Mouse (Mus musculus): ENCODE data around the gene Atp2c2.

Atp2c2 gene

DNA sequence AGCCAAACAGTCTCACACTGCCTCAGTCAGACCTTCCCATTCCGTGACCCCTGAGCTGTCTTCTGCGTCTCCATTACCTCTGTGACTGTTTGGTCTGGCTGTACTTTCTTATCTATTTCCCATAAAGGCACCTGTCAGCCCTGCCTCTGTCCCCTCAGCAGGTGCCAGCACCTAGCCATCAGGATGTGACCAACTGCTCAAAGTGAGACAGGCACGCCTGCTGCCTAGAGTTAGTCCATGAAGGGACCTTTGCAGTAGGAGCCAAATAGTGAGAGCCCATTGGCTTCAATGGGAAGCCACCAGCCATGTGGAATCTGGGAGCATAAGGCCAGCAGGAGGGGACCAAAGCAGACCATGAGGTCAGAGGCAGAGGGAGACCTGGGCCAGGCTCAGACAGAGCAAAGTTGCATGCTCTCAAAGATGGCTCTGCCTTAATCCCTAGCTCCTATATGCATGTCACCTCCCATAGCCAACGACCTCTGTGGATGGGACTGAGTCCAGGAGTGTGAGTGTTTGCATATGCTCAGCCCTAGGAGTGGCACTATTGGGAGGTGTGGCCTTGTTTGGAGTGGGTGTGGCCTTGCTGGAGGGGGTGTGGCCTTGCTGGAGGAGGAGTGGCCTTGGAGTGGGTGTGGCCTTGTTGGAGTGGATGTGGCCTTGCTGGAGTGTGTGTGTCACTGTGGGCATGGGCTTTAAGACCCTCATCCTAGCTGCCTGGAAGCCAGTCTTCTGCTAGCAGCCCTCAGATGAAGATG is 81.5 kb downstream of the Atp2c2 start:
- no peak for ATAC-seq (ENCODE audit: insufficient number of reproducible peaks, low FRiP score, low TSS enrichment)

DNA sequence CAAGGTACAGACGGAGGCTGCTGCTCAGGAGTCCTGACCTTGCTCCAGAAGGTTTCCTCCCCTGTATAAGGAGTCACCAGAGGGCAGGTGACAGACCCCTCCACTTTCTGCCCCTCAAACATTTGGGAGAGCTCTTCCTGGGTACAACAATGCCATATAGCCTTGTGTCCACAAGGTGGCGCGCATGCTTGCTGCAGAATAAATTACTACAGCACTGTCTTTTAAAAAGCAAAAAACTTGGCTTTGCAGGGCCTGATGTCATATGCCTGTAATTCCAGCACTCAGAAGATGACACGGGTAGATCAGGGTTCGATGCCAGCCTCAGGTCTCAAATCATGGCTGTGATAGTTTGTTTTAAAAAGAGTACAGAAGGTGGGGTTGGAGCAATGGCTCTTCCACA is 82.9 kb downstream of the Atp2c2 start:
- ATAC-seq (ENCODE audit: insufficient number of reproducible peaks, low FRiP score, low TSS enrichment), result no peak

DNA sequence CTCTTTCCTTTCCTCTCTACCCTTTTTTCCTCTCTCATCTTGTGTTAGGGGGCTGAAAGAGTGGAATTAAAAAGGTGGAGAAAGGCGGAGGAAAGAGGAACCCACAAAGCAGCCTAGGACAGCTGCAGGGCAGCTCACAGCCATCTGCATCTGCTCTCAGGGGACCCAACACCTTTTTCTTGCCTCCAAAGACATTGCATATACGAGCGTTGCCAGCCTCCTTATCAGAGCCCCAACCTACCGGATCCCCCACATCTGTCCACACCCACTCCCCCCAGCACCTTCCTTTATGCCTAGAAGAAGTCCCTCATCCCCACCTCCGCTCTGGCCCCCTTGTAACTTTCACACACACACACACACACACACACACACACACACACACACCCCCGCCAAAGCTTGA is 83.8 kb downstream of the Atp2c2 start:
- no peak for ATAC-seq (ENCODE audit: insufficient number of reproducible peaks, low FRiP score, low TSS enrichment)

DNA sequence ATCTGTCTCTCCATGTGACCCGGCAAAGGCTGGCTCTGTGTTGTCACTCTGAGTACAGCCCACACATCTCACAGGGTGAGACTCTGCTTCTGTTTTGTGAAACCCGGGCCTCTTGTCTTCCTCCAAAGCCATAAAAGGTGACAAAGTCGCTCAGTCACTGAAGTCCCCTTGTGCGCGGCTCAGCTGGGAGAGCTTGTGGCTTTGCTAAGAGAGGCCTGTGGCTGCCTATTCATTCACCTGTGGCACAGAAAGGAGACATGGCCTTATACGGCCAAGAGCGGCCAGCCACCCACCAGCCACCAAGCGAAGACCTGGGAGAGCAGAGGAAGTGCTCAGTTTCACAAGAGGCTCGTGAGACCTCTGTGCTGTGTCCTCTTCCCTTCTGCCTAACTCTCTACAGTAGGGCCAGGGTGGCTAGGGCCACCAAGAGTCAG is 84.3 kb downstream of the Atp2c2 start:
- no peak for ATAC-seq (ENCODE audit: insufficient number of reproducible peaks, low FRiP score, low TSS enrichment)

DNA sequence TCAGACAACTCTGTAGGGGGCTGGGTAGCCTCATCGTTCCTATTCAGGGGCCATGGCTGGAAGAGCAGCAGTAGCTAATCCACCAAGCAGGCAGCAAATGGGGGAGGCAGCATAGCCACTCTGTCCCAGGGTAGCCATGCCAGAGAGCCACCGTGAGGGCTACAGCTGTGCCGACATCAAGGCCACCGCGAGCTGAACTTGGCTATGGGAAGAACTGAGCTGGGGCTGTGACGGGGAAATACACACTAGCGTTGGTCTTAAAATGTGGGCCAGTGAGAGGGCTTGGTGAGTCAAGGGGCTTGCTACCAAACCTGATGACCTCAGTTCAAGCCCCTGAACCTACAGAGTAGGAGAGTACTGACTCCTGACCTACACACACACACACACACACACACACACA is 84.9 kb downstream of the Atp2c2 start:
- ATAC-seq (ENCODE audit: insufficient number of reproducible peaks, low FRiP score, low TSS enrichment), result no peak

DNA sequence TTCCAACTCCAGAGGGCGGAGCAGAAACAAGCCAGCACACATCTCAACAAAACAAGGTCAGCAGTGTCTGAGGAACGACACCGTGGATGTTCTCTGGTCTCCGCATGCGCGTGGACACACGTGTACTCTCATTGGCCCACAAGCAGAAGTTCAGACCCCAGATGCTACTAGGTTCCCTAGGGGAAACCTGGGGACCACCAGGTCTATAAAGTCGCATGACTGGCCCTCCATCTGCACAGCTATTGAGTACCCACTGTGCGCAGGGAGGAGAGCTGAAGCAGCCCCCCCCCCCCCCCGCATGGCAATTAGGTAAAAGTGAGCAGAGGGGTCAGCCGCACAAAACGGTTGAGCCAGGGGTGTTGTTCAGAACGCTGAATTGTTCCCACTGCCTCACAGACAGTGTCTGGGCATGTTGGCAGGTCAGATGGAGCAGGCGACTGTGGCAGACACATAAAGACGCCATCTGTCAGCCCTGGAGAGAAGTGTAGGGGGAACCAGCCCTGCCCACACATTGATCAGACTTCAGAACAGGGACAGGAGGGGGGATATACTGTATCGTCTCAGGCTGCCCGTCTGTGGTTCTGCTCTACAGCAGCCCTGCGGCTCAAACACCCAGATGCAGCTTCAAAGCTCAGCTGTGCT is 86.1 kb downstream of the Atp2c2 start:
- no peak for ATAC-seq (ENCODE audit: insufficient number of reproducible peaks, low FRiP score, low TSS enrichment)

DNA sequence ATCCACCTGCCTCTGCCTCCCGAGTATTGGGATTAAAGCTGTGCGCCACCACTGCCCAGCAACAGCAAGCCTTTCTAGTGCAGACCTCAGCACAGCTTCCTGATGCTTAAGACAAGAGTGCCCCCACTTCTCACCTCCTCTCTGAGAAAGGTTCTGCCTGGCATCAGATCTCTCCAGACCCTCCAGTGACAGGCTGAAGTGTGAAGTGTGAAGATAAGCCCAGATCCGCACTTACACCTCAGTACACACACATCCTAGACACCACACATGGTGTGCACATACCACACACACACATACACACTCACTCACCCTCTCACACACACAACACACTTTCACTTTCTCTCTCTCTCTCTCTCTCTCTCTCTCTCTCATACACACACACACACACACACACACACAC is 87.1 kb downstream of the Atp2c2 start:
- ATAC-seq (ENCODE audit: insufficient number of reproducible peaks, low FRiP score, low TSS enrichment), result no peak

DNA sequence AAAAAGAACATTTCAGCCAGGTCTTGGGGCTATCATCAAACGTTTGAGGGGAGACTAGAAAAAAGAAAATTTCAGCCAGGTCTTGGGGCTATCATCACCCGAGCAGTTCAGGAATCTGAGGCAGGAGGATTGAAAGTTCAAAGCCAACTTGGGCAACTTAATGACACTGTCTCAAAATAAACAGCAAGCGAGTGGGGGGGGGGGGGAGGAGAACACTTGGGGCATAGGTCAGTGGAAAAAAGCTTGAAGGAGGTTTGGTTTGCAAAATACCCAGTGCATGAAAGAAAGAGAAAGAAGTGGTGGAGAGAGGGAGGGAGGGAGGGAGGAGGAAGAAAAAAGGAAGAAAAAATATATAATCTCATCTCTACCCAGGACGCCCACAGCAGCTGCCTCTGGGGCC is 87.5 kb downstream of the Atp2c2 start:
- ATAC-seq (ENCODE audit: insufficient number of reproducible peaks, low FRiP score, low TSS enrichment), result no peak

DNA sequence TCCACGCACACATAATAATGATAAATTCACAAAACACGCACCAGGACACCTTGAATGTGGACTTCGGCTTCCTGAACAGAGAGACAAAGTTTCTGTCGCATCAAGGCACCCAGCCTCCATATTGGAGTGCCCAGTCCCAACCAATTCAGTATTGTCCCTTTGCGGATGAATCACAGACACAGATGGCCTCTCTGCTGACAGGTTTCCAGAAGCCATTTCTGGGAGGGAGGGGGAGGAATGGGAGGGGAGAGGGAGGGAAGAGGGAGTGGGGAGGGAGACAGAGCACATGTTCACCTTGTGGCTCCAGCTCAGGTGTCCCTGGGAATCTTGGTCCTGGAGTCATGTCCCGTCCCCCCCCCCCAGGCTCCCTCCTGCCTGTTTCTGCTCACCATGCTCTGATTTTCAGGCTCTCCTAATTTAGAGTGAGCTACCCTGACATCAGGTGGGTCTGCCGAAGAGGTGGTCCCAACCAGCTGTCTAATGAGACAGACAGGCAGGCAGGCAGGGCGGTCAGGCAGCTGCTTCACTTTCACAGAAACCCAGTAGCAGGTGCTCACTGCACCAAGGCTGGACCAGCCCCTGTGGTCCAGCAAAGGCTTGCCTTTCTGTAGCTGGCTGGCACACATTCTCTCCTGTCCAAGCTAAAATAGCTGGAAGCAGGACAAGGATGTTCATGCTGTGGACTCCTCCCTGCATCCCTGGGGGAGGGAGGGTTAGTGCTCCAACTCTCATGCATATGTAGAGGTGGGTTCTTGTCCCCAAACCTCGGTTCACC is 89.0 kb downstream of the Atp2c2 start:
- peak; percentile 37; the same call in 1 of the 2 replicates for ATAC-seq (ENCODE audit: insufficient number of reproducible peaks, low FRiP score, low TSS enrichment)

DNA sequence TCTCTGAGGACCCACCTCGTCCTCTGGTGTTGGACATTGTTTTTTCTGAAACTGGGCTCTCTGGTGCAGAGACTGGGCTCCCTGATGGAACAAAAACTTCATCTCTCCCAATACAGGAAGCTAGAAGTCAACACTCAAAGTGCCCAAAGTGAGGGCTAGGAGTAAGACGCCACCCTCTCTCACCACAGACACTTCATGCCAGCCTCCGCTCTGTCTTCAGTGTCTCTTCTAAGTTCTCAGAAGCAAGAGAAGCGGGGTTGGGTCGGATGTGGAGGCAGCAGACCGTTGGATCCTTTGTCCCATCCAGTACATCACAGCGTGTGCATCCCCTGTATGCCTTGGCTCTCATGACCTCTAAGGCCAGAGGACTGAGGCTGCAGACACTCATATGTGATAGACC is 89.8 kb downstream of the Atp2c2 start:
- ATAC-seq (ENCODE audit: insufficient number of reproducible peaks, low FRiP score, low TSS enrichment), result no peak

DNA sequence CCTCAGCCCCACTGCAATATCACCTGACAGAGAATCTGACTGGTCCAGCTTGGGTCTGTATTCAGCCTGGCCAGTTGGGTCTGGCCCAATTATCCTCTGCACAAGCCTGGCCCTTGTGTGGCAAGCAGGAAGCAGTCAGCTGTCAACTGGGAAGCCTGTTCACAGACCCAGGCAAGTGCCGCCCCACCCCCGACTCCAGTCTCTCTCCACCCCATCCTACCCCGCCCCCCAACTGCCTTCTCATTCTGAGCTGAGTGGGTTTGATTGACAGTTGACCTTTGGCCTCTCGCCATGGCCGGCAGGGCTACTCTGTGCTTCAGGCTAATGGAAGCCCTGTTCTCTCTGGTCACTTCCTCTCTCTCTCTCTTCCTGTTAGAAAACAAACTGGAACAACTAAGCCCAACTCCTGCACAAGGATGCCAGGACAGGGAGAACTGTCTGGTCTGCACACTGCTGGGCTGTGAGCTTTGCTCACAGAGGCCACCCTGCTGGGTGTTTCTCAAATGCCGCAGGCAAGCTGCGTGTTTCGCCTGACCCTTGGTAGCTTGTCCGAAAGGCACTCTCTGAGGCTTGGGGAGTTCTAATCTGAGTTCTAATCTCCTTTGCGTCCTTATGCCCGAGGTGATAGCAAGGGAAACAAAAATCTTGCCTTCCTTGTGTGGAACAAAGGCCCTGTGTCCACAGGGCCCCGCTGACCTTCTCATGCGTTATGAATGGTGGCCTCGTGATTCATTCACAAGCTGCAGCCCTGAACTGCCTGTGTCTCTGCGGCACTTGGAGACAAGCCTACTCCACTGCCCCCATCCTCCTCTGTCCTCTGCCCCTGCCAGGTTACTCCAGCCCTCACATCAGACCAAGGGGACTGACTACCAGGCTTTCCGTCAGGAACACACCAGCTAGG is 92.2 kb downstream of the Atp2c2 start:
- ATAC-seq (ENCODE audit: insufficient number of reproducible peaks, low FRiP score, low TSS enrichment), result 0 out of 2 replicates have a peak, but pooled peaks have one; percentile 24

DNA sequence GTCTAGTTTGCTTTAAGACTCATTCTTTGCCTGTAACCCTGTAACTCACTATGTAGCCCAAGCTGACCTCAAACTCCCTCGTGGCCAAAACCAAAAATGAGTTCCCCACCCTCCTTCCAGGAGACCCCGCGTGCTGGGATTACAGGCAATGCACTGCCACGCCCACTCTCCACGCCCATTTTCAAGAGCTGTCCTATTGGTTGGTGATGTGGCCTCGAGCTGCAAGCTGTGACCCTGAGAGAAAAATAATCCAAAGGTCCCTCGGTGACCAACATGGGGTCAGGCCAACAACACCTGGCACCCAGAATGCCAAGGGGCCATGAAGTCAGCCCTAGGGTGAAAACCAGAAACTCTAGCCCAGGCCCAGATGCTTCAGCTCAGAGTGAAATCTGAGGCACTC is 94.9 kb downstream of the Atp2c2 start:
- ATAC-seq (ENCODE audit: insufficient number of reproducible peaks, low FRiP score, low TSS enrichment), result no peak

DNA sequence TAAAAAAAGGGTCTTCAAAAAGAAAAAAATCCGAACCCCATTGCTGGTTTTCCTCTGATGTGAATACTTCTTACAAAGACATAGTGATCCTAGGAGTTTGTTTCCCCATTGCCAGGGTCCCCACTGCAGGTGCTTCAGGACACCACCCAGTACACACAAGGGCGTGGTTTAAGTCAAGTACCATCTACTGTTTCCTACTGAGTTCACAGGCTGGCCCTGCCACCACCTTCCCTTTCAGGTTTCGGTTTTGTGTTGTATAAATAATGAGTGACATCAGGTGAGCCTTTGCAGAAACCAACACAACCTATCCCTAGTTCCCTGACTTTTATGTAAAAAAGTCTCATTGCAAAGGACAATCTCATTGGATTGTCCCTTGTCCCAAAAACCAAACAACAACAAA is 95.8 kb downstream of the Atp2c2 start:
- ATAC-seq (ENCODE audit: insufficient number of reproducible peaks, low FRiP score, low TSS enrichment), result no peak

DNA sequence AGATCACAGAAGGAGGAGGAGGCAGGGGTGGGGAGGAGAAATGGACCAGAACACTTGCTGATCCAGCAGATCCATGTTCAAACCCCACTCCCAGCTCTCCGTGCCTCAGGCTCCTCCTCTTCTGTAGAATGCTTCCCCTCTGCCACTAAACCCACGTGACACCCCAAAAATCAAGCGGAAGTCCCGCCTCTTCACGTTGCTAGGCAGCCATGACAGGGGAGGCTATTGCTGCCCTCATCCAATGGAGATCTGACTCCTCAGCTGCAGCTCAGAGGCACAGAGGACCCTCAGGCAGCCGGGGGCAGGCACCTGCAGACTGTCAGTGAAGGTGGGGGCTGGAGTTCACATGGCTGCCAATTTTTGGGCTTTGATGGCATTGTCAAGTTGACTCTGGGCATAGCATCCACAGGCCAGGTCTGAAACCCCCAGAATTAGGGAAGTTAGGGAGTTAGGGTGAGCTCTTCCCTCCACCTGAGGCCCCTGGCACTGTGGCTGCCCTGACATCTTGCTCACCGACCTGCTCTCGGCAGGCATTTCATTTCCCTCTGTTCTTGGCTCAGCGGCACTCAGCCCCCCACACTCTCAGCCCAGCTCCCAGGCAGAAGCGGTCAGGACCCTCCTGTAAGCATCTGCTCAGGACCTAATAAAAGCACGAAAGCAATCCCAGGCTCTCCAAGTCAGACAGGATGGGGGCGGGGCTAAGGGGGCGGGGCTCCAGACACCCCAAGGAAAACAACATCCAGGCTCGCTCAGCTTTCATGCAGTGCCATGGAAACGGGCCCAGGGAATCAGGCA is 98.6 kb downstream of the Atp2c2 start:
- ATAC-seq (ENCODE audit: insufficient number of reproducible peaks, low FRiP score, low TSS enrichment), result 0 out of 2 replicates have a peak, but pooled peaks have one; percentile 23

DNA sequence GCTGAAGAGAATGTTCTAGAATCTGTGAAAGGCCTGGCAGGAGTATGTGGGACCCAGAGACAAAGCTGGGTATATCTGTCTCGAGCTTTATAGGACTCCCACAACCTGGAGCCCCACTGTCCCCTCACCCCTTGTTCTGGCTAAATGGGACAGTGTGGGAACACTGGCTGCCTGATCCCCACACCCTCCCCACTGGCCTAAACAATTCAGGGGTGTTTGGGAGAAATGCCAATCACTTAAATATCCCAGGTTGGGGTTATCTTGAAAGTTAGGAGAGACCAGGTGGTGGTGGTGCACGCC is 99.1 kb downstream of the Atp2c2 start:
- ATAC-seq (ENCODE audit: insufficient number of reproducible peaks, low FRiP score, low TSS enrichment), result no peak

DNA sequence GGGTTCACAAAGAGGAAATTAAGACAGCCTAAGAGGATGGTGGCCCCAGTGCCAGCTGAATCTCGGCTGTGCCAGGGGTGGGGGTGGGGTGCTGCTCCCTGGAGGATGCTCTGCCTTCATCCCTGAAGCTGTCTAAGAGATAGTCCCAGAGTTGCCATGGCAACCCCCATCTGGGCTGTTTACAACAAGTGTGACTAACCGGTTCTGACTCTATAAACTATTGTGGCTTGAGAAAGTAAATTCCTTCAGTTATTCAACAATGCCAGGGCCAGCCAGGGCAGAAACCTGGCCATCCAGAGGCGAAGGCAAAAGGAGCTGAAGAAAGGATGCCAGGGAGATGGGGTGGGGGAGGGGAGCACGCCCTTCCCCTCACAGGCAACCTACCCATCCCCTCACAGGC is 101.4 kb downstream of the Atp2c2 start:
- ATAC-seq (ENCODE audit: insufficient number of reproducible peaks, low FRiP score, low TSS enrichment), result no peak

DNA sequence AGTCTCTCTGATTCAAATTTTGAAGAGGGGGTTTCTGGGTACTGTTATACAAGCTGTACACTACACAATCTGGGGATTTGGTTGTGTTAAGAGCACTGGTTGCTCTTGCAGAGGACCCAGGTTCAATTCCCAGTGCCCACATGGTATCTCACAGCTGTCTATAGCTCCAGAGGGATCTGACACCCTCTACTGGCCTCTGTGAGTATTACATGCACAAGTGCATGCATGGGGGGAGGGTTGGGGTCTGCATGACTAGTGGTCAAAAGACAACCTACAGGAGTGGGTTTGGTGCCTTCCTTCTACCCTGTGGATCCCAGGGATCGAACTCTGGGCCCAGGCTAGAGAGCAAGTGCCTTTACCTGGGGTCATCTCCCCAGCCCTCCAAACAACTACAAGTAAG is 102.8 kb downstream of the Atp2c2 start:
- no peak for ATAC-seq (ENCODE audit: insufficient number of reproducible peaks, low FRiP score, low TSS enrichment)

DNA sequence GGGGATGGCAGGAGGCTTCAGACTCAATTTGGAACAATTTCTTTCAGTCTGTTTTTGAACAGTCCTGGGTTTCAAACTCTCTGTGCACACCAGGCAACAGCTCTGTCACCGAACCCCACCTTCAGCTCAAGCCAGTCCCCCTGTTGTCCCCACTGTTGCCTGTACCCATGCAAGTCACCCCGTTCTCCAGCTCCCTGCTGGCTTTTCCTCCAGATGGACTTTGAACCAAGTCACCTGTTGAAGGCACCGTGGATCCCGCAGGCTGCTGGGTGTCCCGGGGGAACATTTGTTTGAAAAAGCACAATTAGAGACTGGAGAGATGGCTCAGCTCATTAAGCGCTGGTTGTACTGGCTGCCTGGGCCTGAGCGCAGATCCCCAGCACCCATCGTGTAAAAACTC is 105.5 kb downstream of the Atp2c2 start:
- no peak for ATAC-seq (ENCODE audit: insufficient number of reproducible peaks, low FRiP score, low TSS enrichment)

DNA sequence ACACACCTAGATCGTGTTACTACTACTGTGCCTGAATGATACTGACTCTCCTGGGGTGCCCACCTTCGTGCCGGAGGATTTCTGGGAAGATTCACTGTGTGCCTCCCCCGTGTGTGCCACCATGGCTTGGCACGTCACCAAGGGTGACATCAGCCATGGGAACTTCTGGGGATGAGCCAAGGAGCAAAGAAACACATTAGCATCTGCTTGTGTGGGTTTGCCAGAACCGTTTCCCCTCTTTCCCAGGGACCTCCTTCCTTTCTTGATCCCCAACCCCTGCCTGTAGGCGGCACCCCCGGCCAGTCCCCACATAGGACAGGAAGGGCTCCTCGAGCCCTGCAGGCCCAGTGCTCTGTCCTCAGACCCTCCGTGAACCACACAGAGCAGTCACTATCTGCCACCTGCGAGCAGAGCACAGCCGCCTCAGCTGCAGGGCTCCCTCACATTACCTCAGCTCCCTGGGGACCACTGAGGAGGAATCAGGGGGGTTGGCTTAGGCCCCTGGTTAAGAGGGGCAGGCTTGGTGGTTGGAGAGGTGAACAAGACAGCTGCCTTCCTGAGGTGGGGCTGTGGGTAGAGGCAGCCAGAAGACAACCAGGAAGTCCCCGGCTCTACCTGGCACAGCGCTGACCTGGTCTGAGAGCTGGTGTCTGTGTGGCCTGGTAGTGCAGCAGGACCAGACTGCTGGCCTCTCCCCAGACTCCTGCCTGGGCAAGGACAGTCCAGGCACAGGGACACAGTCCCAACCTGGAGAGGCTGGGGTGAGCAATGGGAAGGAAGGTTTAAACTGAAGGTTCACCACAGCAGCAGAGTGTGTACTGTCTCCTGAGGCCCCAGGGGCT is 106.8 kb downstream of the Atp2c2 start:
- peak; percentile 38; the same call in 1 of the 2 replicates for ATAC-seq (ENCODE audit: insufficient number of reproducible peaks, low FRiP score, low TSS enrichment)
